Mouse (Mus musculus): Measurements from ENCODE around the gene Rgs1.

DNA sequence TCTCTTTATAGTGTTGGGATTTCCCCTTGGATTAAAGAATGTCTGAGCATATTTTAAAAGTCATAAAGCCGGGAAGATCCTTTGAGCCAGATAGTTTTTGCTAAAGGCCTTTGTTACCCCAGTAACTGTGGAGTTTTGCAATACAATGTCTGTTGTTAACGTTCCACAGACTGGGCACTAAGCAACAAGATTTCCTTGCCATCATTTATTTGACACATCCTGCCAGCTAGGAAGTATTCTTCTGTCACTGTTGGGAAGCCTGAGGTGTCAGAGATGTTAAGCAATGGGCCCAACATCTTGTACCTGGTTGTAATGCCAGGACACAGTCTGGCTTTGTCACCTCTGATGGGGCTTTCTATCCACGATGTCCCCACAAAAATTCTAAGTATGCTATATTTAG lies 38.1 kb downstream of the Rgs1 start:
- no peak for TF ChIP-seq CTCF (IDR thresholded peaks at IDR 0.05; ENCODE audit: borderline replicate concordance, control insufficient read depth, extremely low read depth, insufficient read depth, low read length, poor library complexity)
- TF ChIP-seq POLR2A (IDR thresholded peaks at IDR 0.05; ENCODE audit: control insufficient read depth, extremely low read depth, insufficient read depth, low read length, poor library complexity), result no peak

Measured in thymus, adult 2 months (tissue).